Mouse (Mus musculus) thymus, adult 2 months (tissue): Measurements from ENCODE around the gene Anks3.

ENCODE experiments used
- CTCF ChIP-seq: fragments of 200-500 bp; IDR thresholded peaks from 2 replicates; pipeline ENCODE4 v1.5.1; 2012; ENCODE audit warnings: mild to moderate bottlenecking, control low read depth, low read length, moderate library complexity, borderline replicate concordance; ENCODE audit not compliant: control insufficient read depth, poor library complexity, insufficient read depth; ENCODE audit errors: extremely low read depth
- POLR2A ChIP-seq: fragments of 200-500 bp; IDR thresholded peaks from 2 replicates; pipeline ENCODE4 v1.6.1; 2012; ENCODE audit warnings: mild to moderate bottlenecking, low read length, control low read depth, moderate library complexity; ENCODE audit not compliant: control insufficient read depth, poor library complexity, insufficient read depth; ENCODE audit errors: extremely low read depth

- TF ChIP-seq CTCF (no peak), POLR2A (no peak)
Observed at GRCm38 (mm10) chr16:4941016-4941415, 23.0 kb downstream of the Anks3 start.
